Mouse (Mus musculus) small intestine, adult 2 months (tissue): ENCODE measurements around the gene Krt23.

Experiments used
- CTCF ChIP-seq: fragments of 200-500 bp; IDR thresholded peaks from 2 replicates; pipeline ENCODE4 v1.5.1; 2012; ENCODE audit warnings: low read depth, mild to moderate bottlenecking, control low read depth, inconsistent platforms, low read length, moderate library complexity, mixed read lengths; ENCODE audit not compliant: insufficient replicate concordance, insufficient read length; ENCODE audit errors: extremely low read depth
- POLR2A ChIP-seq: fragments of 200-500 bp; IDR thresholded peaks from 2 replicates; pipeline ENCODE4 v1.6.1; 2012; ENCODE audit warnings: low read depth, mild to moderate bottlenecking, control low read depth, inconsistent platforms, low read length, moderate library complexity

DNA sequence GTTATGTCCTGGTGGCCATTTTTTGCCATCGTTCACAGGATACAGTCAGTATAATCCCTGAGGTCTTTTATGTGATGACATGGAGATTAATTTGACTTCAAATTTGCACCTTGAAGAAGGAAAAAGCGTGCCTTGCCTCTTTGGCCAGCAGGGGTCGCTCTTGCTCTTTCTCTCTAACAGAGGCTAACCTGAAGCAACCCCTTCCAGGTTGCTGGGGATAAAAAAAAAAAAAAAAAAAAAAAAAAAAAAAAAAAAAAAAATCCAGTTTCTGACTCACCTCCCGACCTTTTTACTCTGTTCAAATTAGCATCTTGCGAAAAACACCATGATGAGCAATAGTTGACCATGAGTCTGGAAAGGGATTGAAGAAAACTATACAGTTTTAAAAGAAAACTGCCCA lies 28.1 kb downstream of the Krt23 start:
- TF ChIP-seq CTCF = peak; percentile 73; the same call in 1 of the 2 replicates
- no peak for TF ChIP-seq POLR2A
